In the genomic region with DNA sequence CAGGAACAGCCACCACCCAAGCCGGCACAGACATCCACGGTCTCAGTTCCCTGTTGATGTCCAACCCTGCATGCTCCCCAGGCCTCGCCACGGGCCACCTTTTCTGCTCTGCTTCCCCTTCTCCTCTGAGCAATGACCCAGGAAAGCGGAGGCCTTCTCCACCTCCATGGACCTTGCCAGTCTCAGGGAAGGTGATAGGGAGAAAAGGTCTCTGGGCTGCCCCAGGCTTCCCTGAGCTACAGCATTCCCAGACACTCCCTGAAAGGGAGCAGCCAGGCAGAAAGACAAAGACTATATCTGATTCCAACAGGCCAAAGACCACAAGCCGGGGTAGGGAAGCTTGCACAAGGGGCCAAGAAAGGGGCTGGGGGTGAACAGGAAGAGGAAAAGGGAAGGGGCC, we compare ENCODE assay signal across 11 mouse cellular contexts. TPM values are rescaled to one million over a fixed set of nuclear protein-coding genes. Genes with fewer than 3 reads are reported as not detected.
DNase-seq lines count a peak whose midpoint lies in the region; ATAC-seq lines count a peak whose summit lies in the region.
"Had no signal": no experiment of that assay in that cellular context is flagged by ENCODE, and none has a peak within 500 bp of the region (broad histone marks: within the 10 kb centered on the region; RNA-seq: fewer than 3 reads in every experiment).

No protein-coding gene starts in this region.

- no peaks in the 10 kb centered on the region for H3K9me3 ChIP-seq in heart, embryonic 12.5 days (replicated peaks)
- no peaks in the 10 kb centered on the region for H3K9me3 ChIP-seq in kidney, embryonic 16.5 days (ENCODE audit: low read length)
- H3K9me3 ChIP-seq in embryonic facial prominence, embryonic 10.5 days: no peaks in the 10 kb centered on the region

- peak overlapping the region; percentile 25; the same call in 1 of the 2 replicates for H3K9ac ChIP-seq in heart, embryonic 12.5 days
- H3K9ac ChIP-seq in kidney, embryonic 16.5 days (replicated peaks; ENCODE audit: low read length): 0 out of 2 replicates have a peak overlapping the region, but pooled peaks have one; percentile 23
- H3K9ac ChIP-seq: lung, embryonic 14.5 days had no signal

- H3K4me3 ChIP-seq in heart, embryonic 12.5 days: no peak overlapping the region
- no peak overlapping the region for H3K4me3 ChIP-seq in kidney, embryonic 16.5 days (ENCODE audit: low read length)
- no peak overlapping the region for H3K4me3 ChIP-seq in embryonic facial prominence, embryonic 10.5 days

- ATAC-seq in heart, embryonic 12.5 days (ENCODE audit: insufficient number of reproducible peaks, low FRiP score): no peak
- peak; percentile 66; the same call in 1 of the 2 replicates for ATAC-seq in kidney, embryonic 16.5 days (ENCODE audit: low FRiP score, low TSS enrichment)

- peaks cover 25% of the 10 kb centered on the region for H3K36me3 ChIP-seq in heart, embryonic 12.5 days
- peaks cover 11% of the 10 kb centered on the region for H3K36me3 ChIP-seq in kidney, embryonic 16.5 days (ENCODE audit: insufficient read depth, low read length)
- H3K36me3 ChIP-seq in embryonic facial prominence, embryonic 10.5 days (replicated peaks): peaks cover 100% of the 10 kb centered on the region

- peaks cover 56% of the 10 kb centered on the region for H3K4me1 ChIP-seq in heart, embryonic 12.5 days (replicated peaks)
- H3K4me1 ChIP-seq in kidney, embryonic 16.5 days (ENCODE audit: insufficient read depth, low read length): peaks cover 27% of the 10 kb centered on the region
- peaks cover 25% of the 10 kb centered on the region for H3K4me1 ChIP-seq in embryonic facial prominence, embryonic 10.5 days

- WGBS in heart, embryonic 12.5 days: 74% methylated on average over 6 of the region's 6 CpGs
- 49% methylated on average over 6 of the region's 6 CpGs for WGBS in kidney, embryonic 16.5 days
- 70% methylated on average over 6 of the region's 6 CpGs for WGBS in embryonic facial prominence, embryonic 10.5 days

- H3K27me3 ChIP-seq in heart, embryonic 12.5 days (replicated peaks): no peaks in the 10 kb centered on the region
- no peaks in the 10 kb centered on the region for H3K27me3 ChIP-seq in kidney, embryonic 16.5 days (ENCODE audit: insufficient read depth, low read length)
- no peaks in the 10 kb centered on the region for H3K27me3 ChIP-seq in embryonic facial prominence, embryonic 10.5 days (replicated peaks; ENCODE audit: low read depth, poor library complexity, severe bottlenecking)

- no peak overlapping the region for H3K4me2 ChIP-seq in heart, embryonic 12.5 days
- no peak overlapping the region for H3K4me2 ChIP-seq in kidney, embryonic 16.5 days (replicated peaks; ENCODE audit: low read depth, low read length)
- H3K4me2 ChIP-seq: lung, embryonic 14.5 days had no signal

- DNase-seq in heart, postnatal 36 days: no peak
- DNase-seq in kidney, postnatal 36 days: no peak
- peak; percentile 68 for DNase-seq in Muller cell, postnatal 12 days (ENCODE audit: inconsistent ontology term)
- no peak for DNase-seq in embryonic facial prominence, embryonic 10.5 days (ENCODE audit: low spot score)
- DNase-seq in cerebellum, adult 9-11 months: no peak
- DNase-seq: kidney, adult 2 months; lung, embryonic 14.5 days; right cerebral cortex, postnatal 4 days; thymus, adult 18-20 months had no signal

- intact Hi-C loops in heart, postnatal 36 days (cut with DNase I): no loop called here

- peak overlapping the region; percentile 27 for H3K27ac ChIP-seq in heart, embryonic 12.5 days (ENCODE audit: poor library complexity, severe bottlenecking)
- peak overlapping the region; percentile 68 for H3K27ac ChIP-seq in kidney, embryonic 16.5 days (ENCODE audit: low read length)
- H3K27ac ChIP-seq in embryonic facial prominence, embryonic 10.5 days (replicated peaks): peak overlapping the region; percentile 70

RNA-seq across cellular contexts. Expression of gene Kirrel, which starts 43.6 kb away (rescaled TPM):
- 19.6 and 20.1 TPM in 2 replicates for polyA plus RNA-seq in heart, embryonic 12.5 days (2016; fragmentation: Nextera tagmentation; extraction: Ambion mirVana)
- total RNA-seq in heart, postnatal 36 days (2021): 1 to 10 TPM; 6.8 to 7.6 TPM
- 16.4 and 18.6 TPM in 2 replicates for polyA plus RNA-seq in kidney, embryonic 16.5 days (2015; fragmentation: Nextera tagmentation; extraction: Ambion mirVana)
- polyA plus RNA-seq in embryonic facial prominence, embryonic 10.5 days (2016; fragmentation: Nextera tagmentation; extraction: Ambion mirVana): 17.4 and 18.4 TPM in 2 replicates
